Mouse (Mus musculus) NIH3T3 (cell line): ENCODE measurements at regions not wholly inside any gene's neighbourhood (a gene's known extent, or its start where the extent isn't known, plus 50 kb on each side); places are given as distances from the start of the nearest gene placed in this dataset.

Experiments used
- DNase-seq: peaks from one replicate; pipeline ENCODE4 v3.0.0-alpha.2; 2012; ENCODE audit warnings: low read depth

DNA sequence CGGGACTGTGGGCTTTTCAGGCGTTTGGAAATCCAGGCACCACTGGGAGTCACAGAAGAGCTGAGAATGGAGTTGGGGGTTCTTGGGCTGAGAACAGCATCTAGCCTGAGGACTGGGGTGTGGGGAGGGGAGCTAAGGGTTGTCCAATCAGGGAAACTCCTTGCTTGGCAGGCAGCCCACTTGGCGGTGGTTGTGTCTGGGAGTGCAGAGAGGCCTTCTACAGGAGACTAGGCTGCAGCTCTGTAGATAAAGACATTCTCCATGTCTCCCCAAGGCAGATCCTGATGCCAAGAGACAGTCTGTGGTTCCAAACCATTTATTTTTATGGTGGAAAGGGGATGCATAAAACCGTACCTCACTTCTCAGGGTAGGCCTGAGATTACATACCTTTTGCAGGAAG lies 774.6 kb downstream of the Brinp1 start:
- peak; percentile 55 for DNase-seq

DNA sequence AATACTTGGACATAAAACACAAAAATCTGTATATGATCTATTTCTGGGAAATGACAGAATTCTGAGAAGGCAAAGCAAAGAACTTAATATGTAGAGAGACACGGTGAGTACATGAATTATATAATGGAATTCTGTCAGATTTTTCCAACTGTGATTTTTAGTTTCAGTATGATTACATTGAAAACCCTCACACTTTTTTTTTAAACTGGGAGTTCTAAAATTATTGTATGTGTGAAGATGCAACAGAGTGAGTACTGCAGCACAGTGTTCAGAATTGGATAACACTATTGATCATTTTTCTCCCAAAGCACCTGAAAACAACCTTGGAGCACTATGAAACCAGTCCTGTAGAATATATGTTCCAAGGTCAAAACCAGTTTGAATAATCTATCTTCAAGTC lies 797.7 kb downstream of the Brinp1 start:
- DNase-seq = no peak

DNA sequence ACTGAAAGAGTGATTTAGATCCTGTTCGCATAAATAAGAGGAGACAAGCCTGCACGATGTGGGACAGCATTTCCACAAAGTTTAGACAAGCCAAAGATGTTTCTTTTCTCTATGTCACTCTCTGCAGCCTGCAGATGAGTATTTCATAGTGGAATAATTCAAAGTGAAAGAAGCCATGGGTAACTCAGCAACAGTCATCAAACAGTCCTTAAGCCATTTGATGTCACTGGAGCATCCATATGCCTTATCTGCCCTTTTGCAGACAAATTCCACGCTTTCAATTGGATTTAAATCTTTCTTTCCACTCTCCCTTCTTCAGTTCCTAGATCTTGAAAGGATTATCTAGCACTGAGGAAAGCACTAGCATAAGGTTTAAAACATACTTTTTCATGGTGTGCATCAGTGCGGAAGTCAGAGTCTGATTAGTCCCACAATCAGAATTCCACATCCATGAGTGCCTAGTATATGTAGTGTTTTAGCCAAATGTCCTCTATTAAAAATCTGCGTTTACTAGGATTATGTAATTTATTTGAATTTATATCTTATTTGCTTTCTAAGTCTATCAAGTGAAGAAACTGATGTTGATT lies 805.6 kb downstream of the Brinp1 start:
- no peak for DNase-seq

DNA sequence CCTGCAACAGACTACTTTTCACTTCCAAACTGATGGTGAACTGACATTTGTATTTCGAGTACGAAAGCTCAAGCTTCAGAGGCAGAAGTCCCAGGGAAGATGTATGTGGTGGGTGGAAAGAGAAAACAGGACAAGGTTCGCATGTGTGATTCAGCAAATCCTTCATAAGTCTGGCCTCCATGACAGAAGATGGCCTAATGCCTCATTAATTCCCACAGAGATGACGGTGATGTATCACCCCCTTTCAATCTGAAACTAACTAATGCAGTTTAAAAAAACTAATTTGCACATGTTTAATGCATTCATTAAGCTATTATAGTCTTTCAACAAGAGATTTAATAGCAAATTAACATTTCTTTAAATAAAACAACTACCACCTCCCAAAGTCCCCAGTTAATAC lies 826.1 kb downstream of the Brinp1 start:
- no peak for DNase-seq

DNA sequence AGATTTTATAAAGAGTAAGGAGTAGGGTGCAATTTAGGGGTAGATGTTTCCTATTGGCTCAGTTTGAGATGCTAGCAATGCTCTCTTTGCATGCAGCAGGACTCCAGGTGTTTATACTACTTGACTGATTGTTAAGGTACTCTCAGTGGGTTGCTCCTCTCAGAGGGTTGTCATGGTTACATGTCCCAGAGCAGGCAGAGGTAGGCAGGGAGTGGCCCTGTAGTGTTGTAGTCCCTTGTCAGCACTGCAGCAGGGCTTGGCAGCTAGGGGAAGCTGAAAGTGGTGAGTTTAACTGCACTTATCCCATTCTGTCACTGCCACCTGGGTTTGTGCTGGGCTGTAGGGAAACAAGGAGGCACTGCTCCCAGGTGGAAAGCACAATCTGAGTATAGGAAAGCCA lies 839.7 kb downstream of the Brinp1 start:
- DNase-seq = no peak

DNA sequence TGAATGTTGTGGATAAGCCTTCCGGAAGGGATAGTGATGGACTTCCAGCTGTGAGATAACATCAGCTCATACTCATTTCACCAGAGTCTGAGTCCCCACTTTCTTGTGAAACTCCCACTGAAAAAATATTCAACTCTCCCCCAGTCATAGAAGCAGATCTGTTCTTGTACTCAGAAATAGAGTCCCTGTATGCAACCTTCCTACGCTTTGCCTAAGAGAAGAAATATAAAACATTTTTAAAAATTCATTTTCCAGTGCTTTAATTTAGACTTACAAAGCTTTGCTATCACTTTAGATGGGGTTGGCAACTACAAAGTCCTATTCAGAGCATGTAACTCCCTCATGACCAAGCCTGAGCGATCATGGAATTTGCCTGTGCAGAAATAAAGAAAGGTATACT lies 868.9 kb downstream of the Brinp1 start:
- no peak for DNase-seq

DNA sequence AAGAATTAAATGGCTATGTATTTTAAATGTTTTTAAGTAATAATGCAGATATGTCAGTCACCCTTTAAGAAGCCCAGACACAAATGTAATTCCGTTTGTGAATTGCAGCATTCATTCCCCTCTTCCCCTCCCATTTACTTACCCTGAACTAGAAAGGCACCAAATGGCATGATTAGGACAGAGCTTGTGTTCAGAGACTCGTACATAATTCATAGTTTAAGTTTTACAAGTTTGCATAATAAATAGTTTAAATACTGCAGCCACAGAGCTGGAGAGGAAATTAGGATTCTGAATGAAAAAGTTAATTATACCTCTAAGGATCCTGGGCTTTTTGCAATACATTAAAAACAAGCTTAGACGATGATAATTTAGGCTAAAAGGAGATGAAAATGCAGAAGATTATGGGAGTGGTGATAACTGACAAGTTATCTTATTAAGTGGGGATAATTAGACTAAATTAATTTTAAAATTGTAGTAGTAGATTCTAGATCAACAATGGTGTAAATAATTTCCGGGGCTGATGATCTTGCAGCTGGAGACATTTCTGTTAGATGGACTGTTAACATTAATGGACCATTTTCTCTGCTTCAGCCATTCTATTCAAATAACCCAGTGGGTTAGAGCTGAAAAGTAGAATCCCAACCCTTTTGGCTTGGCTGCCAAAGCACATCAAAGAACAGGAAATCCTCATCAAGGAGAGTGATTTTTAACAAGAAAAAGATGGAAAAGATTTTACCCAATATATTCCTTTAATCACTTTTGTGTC lies 897.2 kb downstream of the Brinp1 start:
- no peak for DNase-seq

DNA sequence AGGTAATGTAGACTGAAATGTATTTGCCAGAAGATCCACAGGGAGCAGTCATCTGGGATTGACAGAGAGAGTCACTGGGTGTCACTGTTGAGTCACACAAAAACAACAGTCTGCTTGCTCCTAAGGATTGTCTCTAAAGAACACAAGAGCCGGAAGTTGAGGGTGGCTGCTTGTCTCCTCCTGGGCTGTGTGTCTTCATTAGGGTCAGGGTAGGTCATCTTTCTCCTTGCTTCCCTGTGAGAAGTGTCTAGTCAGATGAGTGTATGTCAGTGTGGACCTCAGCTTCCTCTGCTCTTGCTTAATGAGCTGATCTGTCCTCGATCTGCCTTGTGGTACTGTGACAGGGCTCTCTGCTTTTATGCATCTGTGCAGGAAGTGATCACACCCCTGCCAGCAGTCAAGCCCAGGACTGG lies 931.3 kb downstream of the Brinp1 start:
- peak; percentile 87 for DNase-seq

DNA sequence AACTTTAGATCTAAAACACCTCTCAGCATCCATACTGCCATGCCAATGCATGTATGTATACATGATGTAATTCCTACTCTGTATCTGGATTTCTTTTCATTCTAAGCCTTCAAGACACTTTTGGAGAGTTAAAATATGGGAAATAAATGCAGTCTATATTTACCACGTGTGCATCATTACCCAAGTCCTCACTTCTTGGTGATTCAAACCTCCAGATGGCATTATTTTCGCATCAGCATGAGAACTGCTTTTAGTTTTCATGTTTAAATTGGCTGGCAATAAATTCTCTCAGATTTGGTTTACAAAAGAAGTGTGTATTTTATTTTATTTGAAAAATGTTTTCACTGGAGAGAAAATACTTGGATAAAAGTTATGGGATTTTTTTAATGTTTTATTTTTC lies 942.8 kb downstream of the Brinp1 start:
- no peak for DNase-seq

DNA sequence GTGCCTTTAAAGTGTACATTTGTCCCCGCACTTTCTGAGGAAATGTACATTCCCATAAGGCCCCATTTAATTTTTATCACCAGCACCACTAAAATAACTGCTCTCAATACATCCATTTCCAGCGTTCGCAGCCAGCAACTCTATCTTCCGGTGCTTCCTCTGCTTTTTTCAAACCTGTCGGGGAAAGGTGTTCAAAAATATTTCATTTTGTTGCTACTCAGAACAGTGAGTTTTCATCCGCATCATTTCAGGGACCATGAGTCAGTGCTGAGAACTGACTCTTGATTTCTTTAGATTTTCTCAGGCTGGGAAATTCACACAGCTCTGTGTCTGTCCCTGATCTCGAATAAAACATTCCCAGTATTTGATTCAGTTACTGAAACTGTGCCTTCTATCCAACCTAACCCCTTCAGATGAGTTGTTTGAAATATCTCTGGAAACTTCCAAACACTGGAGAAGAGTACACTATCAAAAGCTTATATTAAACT lies 959.4 kb downstream of the Brinp1 start:
- DNase-seq = no peak

DNA sequence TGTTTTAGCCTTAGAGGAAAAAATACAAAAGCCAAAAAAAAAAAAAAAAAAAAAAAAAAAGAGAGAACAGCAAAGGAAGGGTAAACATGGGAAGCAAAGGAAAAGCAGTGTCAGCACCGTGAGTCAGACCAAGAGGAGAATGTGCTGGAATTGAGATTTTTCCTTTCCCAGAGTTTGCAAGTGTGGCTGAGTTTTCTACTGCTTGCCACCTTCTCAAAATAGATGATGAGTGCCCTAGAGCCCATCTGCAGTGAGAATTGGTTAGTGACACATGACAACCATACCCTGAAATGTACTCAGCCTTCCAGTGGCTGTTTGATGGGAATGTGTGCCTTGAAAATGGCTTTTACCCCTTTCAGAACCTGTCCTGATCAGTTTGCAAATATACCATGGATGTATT lies 990.7 kb downstream of the Brinp1 start:
- DNase-seq = no peak

DNA sequence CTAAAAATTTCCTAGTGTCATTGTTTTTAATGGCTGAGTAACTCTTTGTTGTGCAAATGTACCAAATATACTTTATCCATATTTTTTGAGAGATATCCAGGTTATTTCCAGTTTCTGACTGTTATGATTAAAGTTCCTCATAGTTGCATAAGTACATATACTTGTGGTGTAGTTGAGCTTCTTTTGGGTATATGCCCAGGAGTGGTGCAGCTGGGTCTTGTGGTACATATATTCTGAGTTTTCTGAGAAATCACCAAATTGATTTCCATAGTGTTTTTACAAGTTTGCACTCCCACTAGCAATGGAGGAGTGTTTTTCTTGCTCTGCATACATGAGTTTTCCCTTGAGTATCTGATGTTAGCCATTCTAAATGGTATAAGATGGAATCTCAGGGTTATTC lies 1006.2 kb downstream of the Brinp1 start:
- DNase-seq = no peak

DNA sequence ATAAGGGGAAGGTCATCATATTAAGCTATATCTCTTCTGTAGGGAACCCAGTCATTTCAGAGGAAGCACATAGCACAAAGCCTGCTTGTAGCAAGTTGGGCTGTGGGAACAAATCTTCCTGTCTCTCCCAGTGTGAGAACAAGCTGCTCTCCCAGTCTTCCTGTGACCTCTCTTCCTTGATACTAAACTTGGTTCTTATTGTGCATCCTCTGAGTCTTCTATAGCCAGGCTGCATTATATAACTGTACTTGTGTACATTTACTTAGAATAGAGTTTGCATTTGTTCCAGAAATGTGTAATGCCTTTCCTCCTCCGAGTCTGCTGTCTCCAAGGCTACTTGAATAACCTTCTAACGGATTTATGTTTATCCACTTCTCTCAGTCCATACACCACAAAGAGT lies 1021.7 kb downstream of the Brinp1 start:
- DNase-seq = no peak

DNA sequence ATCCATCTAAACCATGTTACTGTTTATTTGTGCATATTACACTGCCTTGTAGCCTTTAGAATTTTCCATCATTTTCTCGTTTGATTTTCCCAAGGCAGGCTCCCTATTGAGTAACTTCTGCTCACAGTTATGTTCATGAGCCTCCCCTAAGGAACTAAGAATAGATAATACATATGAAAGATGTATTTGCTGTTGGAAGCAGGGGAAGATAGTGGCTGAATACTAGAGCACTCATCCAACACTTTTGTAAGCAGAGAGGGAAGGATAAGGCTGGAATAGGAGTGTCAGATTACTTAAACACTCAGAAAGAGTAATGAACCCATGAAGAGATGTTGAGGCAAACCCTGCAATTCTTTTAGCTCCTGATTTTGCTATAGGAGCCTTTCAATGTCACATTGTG lies 1055.1 kb downstream of the Brinp1 start:
- no peak for DNase-seq

DNA sequence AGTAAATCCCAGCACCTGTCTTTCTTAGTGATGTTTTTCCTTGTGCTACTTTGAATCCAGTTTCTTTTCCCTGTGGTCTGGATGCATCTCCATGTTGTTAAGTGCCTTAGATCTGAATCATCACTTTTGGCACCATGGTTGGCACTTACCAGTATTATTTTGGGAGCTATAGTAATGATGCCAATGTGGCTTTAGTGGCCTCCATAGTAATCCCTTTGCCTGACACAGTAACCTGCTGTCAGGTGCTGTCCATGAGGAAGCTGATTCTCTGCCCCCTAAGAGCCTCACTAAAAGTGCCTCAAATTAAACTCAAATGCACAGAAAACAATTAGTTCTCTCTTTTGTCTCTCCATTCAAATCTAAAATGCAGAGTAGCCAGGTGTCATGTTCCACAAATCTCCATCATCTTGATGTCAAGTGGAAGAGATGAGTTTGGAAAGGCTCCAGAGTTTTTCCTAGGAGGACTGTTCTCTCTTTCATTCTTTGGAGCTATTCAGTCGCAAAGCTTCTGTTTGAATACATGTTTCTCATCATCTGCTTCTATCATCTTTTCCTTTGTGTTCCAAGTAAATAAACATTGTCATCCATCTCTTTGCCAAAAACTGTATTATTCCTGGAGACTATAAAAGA lies 1062.1 kb downstream of the Brinp1 start:
- no peak for DNase-seq

DNA sequence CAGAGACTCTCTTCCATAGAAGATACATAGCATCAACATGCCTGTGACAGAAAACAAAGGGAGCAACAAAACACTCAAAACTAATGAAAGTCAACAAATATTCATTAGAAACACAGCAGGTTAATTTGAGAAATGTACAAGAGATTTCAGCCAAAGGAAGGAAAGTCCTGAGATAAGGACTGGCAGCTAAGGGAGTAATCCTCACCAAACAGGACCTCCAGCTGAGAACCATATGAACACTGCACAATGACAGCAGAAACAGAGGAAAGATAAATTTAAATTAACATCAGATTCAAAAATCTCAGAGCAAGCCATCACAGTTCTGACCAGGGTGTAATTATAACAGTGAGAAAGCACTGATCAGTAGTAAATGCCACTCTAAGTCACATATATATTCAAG lies 1060.6 kb downstream of the Tlr4 start:
- no peak for DNase-seq

DNA sequence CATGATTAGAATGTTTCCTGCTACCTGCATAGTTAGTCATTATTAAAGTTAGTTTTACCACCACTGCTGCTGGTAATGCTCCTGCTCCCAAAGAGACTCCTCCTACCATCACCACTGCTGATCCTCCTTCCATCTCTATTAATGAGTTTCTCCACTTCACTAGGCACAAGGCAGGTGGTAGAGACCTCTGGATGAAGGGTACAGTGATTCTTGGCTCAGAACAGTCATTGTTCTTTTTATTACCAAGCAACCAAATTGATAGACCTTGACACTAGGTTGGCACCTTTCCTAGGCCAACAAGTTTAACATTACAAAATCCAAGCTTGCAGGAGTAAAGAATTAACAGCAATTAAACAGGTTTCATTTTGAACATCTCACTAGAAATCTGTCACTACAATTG lies 1057.8 kb downstream of the Tlr4 start:
- DNase-seq = no peak

DNA sequence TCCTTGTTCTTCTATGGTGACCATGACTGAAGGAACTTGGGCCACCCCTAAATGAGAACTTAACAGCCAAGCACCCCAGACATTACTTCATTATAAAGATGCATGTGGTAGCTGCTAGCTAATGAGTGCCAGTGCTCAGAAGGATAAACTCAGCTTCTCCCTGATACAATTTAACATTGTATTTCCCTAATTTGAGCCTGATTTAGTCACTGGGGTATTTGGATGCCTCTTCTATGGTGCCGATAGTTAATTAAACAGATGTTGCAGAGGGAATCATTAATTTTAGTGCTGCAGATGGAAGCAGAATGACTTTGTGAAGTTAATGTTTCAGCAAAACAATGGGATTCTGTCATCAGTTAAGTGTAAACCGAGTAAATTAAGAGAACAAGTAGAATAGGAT lies 1034.8 kb downstream of the Tlr4 start:
- no peak for DNase-seq

DNA sequence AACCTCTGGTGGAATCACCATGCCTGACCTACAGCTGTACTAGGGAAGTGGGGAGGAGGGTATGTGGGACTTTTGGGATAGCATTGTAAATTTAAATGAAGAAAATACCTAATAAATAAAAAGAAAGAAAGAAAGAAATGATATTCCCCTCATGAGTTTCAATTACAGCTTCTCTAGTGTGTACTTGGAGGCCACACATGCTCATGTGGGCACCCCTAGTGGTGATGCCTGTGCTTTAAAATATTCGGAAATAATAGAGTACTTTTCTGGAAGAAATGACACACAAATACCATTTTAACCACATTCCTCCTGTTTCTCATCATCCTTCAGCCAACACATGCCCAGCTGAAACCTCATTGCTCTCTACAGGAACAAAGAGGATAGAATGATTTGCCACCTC lies 1034.4 kb downstream of the Tlr4 start:
- DNase-seq = peak; percentile 4

DNA sequence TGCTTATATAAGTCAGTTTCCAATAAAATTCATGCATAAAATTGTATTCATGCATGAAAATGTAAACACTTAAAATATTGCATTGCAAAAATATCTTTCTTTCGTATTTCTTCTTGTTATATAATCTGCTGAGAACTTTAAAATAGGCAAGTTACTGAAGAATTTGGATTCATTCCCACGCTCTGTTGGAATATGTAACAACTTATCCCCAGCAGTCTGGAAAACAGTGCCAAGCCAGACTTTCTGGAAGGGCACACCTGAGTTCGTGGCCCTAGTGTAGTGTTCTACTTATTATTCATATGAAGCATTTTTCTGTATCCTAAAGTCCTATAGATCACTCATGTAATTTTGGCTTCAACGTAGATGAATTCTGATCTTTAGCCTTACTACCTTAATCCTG lies 1025.6 kb downstream of the Tlr4 start:
- DNase-seq = no peak

DNA sequence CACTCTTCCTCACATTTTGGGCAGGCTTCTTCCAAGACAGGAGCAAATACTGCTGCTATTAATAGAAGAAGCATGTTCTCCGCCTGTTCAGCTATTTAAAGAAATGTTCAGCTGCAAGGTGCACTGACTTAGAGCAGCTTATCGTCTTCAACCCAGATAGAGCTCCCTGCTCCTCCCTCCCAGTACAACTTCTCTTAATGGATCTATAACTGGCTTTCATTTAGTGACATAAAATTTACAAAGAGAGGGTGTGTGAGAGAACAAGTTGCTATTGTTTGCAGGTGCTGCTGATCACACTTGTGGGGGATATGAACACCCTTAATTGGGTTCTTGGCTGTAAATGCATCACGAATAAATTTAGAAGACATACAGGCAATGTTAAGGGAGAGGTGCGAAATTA lies 1006.0 kb downstream of the Tlr4 start:
- no peak for DNase-seq

DNA sequence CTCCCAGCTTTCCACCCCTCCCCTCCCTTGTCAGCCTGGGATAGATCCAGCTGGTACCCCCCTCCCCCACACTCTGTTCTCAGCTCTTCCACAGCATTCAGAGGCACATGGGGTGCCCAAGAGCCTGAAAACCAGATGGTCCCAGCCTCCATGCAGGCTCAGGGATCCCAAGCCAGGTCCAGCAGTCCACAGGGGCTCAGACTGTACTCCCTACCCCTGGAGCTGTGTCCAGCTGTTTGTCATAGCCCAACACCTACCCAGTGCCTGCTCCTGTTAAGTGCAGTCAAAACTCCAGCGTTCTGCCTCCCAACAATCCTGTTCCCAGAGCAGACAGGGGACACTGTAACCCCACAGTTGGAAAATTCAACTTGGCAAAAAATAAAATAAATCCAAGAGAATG lies 998.1 kb downstream of the Tlr4 start:
- DNase-seq = no peak

DNA sequence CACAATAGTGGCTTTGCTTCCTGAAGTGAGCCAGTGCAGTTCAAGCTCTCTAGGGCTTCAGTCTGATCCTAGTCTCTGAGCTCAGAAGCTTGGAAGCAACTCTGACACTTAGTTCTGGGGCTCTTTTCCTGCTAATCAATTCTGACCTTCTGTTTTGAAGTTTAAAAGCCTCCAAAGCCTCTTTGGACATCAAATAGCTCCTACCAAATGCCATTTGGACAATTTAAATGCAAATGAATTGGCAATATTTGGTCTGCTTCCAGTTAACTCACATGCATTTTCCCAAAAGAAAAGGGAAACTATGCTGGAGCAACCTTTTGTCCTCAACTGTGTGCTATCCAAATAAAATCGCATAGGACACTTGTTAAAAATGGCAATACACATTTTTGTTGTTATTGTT lies 968.7 kb downstream of the Tlr4 start:
- no peak for DNase-seq
